Mouse (Mus musculus) stomach, embryonic 14.5 days (tissue): ENCODE measurements around the gene Nr2f6. TPM values are rescaled to one million over a fixed set of nuclear protein-coding genes. Genes with fewer than 3 reads are reported as not detected.

Experiments
- ATAC-seq: fragments of 200-750 bp; cut with Nextera tagmentation; 2 replicates; pipeline ENCODE4 v1.8.0; 2017; ENCODE audit warnings: low read depth, moderate TSS enrichment; ENCODE audit not compliant: insufficient number of reproducible peaks, insufficient read depth, low FRiP score
- H3K27ac ChIP-seq: fragments of 300-500 bp; sonication (generic); 2 replicates; pipeline ENCODE4 v1.5.1; 2014; ENCODE audit warnings: mild to moderate bottlenecking, low read length, moderate library complexity, mixed read lengths
- H3K27me3 ChIP-seq: fragments of 300-500 bp; sonication (generic); 2 replicates; pipeline ENCODE4 v1.6.1; 2014; ENCODE audit warnings: low read length, control low read depth, mixed read lengths; ENCODE audit not compliant: control insufficient read depth, insufficient read depth
- H3K36me3 ChIP-seq: fragments of 300-500 bp; sonication (generic); 2 replicates; pipeline ENCODE4 v1.6.1; 2014; ENCODE audit warnings: mild to moderate bottlenecking, control low read depth, low read length, moderate library complexity, mixed read lengths; ENCODE audit not compliant: control insufficient read depth, insufficient read depth
- H3K4me1 ChIP-seq: fragments of 300-500 bp; sonication (generic); 2 replicates; pipeline ENCODE4 v1.6.1; 2014; ENCODE audit warnings: low read length, control low read depth, mixed read lengths; ENCODE audit not compliant: control insufficient read depth, insufficient read depth
- H3K4me2 ChIP-seq: fragments of 300-500 bp; sonication (generic); replicated peaks from 2 replicates; pipeline ENCODE4 v1.6.1; 2014; ENCODE audit warnings: low read depth, low read length, control low read depth
- H3K4me3 ChIP-seq: fragments of 300-500 bp; sonication (generic); 2 replicates; pipeline ENCODE4 v1.5.1; 2014; ENCODE audit warnings: low read depth, low read length, control low read depth
- H3K9ac ChIP-seq: fragments of 300-500 bp; sonication (generic); replicated peaks from 2 replicates; pipeline ENCODE4 v1.6.1; 2014; ENCODE audit warnings: low read depth, mild to moderate bottlenecking, control low read depth, low read length, moderate library complexity, mixed read lengths
- H3K9me3 ChIP-seq: fragments of 300-500 bp; sonication (generic); 2 replicates; pipeline ENCODE4 v1.6.1; 2016; ENCODE audit warnings: low read depth, low read length, control low read depth; ENCODE audit not compliant: control insufficient read depth
- WGBS: fragments of 180-500 bp; shearing (Covaris S2); extraction: QIAGEN DNeasy Blood & Tissue Kit; methylation state at CpG from one replicate; pipeline ENCODE4 v1.1.7; 2014; 5-methylcytosine and 5-hydroxymethylcytosine counted together
- polyA plus RNA-seq: library from polyadenylated mRNA; unstranded; fragments of >200 nt; fragmentation: Nextera tagmentation; extraction: Ambion mirVana; gene quantifications from 2 replicates; pipeline ENCODE4 v1.2.1, GENCODE M21; 2014

The Nr2f6 gene
- polyA plus RNA-seq, 1 experiment from 2014 or later = 52.7 TPM

DNA sequence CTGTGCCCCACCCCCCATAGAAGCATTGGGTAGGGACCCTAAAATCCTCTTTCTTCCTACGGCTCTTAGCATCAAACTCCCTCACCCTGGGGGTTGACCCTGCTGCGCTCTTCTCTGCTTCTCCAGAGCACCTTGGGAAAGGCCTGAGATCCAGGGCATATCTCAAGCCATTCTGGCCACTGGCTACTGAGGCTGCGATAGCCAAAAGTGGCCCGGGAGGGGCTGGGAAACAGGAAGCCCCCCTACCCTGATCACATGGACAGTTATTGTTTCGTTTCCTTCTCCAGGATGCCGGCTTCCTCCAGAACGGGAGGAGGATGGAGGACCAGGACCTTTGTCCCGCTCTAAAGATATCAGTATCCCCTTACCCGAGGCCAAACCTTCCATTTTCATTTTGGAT is 13.9 kb upstream of the Nr2f6 start, which contains the start of gene Ushbp1:
Gene Ushbp1 (minus strand): TSS at position 174 of the 400 bp plus-strand sequence.
- 86% methylated on average over 9 of the region's 9 CpGs for WGBS
- ATAC-seq = no peak

DNA sequence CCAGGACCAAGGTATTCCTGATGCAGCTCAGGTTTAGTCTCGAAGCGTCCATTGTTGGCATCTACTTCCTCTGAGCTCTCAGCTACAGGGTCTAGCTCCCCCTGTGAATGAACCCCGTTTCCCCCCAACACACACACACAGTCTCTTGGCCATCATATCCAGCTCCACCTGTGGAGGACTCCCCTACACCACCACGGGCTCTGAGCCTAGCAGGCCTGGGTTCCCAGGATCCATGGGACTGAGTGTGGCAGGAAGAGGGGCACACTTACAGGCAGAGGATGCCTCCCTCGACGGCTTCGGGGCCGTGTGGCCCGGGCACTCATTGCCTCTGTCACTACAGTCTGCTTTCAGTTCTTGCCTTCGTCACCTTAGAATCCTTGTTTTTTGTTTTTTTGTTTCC is 13.3 kb upstream of the Nr2f6 start:
- WGBS = 84% methylated on average over 10 of the region's 10 CpGs
- Histone ChIP-seq H3K4me2 (peak overlapping the region; percentile 22; the same call in 1 of the 2 replicates), H3K4me1 (peaks cover 8% of the 10 kb centered on the region), H3K36me3 (peaks cover 14% of the 10 kb centered on the region), H3K27ac (no peak overlapping the region), H3K27me3 (no peaks in the 10 kb centered on the region), H3K4me3 (no peak overlapping the region), H3K9ac (no peak overlapping the region), H3K9me3 (no peaks in the 10 kb centered on the region)
- no peak for ATAC-seq

More for the DNA sequence above, 13.9 kb upstream of the Nr2f6 start, which contains the start of gene Ushbp1:
- Histone ChIP-seq H3K36me3 (peaks cover 14% of the 10 kb centered on the region), H3K27ac (peak within 1 kb of the TSS; percentile 52; the same call in 1 of the 2 replicates), H3K4me2 (peak within 1 kb of the TSS; percentile 74), H3K4me3 (peak within 1 kb of the TSS; percentile 75), H3K9me3 (no peaks in the 10 kb centered on the region), H3K9ac (no peak within 1 kb of the TSS), H3K27me3 (no peaks in the 10 kb centered on the region), H3K4me1 (peaks cover 8% of the 10 kb centered on the region)

DNA sequence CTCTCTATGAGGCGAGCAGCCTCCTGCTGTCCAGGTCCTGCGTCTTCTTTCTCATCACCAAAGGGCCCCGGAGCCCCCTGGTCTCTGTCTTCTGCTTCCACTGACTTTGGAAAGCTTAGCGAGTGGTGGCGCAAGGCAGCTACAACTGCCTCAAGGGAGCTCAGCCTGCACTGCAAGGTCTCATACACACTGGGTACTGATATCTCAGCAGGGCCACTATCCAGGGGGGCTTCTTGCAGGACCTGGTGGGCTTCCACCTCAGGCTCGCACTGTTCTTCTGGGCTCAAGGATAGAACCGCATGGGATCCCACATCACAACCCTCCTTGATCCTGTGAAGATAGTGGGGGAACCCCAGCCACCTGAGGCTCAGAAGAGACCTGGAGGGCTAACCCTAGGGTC is 12.7 kb upstream of the Nr2f6 start:
- no peak overlapping the region for H3K4me3 ChIP-seq
- H3K27ac ChIP-seq = no peak overlapping the region
- no peaks in the 10 kb centered on the region for H3K9me3 ChIP-seq
- H3K4me2 ChIP-seq = peak overlapping the region; percentile 22
- H3K36me3 ChIP-seq = peaks cover 9% of the 10 kb centered on the region
- no peak for ATAC-seq
- no peak overlapping the region for H3K9ac ChIP-seq
- H3K4me1 ChIP-seq = peaks cover 8% of the 10 kb centered on the region
- 80% methylated on average over 7 of the region's 7 CpGs for WGBS
- no peaks in the 10 kb centered on the region for H3K27me3 ChIP-seq

DNA sequence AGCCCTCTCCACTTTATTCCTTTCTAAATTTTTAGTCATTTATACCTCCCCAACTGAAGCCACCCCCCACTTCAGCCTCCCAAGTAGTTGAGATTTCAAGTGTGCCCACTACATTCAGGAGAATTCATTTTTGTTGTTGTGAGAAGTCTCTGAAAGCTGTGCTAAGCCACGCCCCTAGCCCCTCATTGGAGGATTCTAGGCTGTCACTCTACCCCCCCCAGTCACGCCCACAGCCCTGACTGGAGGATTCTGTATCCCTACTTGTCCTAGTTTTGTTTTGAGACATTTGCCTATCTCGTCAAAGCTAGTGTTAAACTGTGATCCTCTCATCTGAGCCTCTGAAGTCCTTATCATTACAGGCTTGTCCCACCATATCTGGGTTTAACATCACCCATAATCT is 11.1 kb upstream of the Nr2f6 start:
- Histone ChIP-seq H3K4me3 (no peak overlapping the region), H3K27ac (no peak overlapping the region), H3K9me3 (no peaks in the 10 kb centered on the region), H3K4me1 (peaks cover 8% of the 10 kb centered on the region), H3K36me3 (no peaks in the 10 kb centered on the region), H3K9ac (no peak overlapping the region), H3K27me3 (no peaks in the 10 kb centered on the region), H3K4me2 (no peak overlapping the region)
- WGBS = 11% methylated on average over 3 of the region's 3 CpGs
- ATAC-seq = no peak

DNA sequence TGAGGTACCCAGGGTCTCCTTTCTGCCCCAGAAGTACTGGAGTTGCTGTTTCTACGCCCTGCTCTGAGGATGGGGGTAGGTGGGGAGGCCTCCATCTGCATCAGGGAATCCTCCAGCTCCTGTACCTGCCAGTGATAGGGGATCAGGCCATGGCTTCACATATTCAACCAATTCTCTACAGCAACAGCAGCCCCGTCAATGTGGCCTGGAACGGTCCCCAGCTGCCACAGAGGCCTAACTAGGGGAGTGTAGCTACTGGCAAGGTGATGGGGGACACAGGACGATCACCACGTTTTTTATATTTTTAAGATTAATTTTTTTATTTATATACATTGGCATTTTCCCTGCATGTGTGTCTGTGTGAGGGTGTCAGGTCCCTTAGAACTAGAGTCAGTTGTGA is 10.6 kb upstream of the Nr2f6 start:
- Histone ChIP-seq H3K9me3 (no peaks in the 10 kb centered on the region), H3K36me3 (no peaks in the 10 kb centered on the region), H3K4me2 (no peak overlapping the region), H3K9ac (no peak overlapping the region), H3K27me3 (no peaks in the 10 kb centered on the region), H3K4me3 (no peak overlapping the region), H3K27ac (no peak overlapping the region), H3K4me1 (peaks cover 3% of the 10 kb centered on the region)
- WGBS = 75% methylated on average over 5 of the region's 5 CpGs
- no peak for ATAC-seq

DNA sequence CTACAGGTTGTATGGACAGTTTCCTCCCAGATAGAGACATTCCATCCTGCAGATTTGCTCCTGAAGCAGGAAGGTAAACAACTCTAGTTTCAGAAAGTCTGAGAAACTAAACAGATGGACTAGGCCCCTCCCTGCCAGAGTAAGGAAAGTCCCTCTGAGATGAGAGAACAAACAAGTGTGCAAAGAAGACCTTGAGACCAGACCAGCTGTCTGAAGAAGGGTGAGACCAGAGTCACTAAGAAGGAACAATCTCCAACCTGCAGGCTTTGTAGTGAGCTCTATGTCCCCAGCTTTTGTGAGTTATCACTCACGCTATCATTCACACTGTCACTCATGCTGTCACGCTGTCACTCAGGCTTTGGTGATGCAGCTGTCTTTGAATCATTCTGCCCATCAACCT is 9.9 kb upstream of the Nr2f6 start:
- WGBS = 89% methylated on average over 2 of the region's 2 CpGs
- no peak for ATAC-seq

DNA sequence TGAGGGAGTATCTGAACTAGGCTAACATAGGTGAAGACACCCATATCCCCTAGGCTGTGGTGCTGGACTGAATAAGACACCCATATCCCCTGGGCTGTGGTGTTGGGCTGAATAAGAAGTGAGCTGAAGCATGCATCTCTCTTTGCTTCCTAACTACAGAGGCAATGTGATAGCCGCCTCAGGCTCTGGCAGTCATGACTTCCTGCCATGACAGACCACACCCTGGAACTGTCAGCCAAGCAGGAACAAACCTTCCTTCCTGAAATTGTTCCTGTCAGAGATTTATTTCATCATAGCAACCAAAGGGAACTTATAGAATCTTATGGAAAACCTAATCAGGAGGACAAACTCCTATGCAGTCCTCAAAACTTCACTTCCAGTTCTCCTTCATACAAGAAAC is 6.5 kb upstream of the Nr2f6 start:
- 59% methylated on average over 1 of the region's 1 CpGs for WGBS

More for the DNA sequence above, 9.9 kb upstream of the Nr2f6 start:
- Histone ChIP-seq H3K27ac (no peak overlapping the region), H3K27me3 (no peaks in the 10 kb centered on the region), H3K4me3 (no peak overlapping the region), H3K9ac (no peak overlapping the region), H3K36me3 (no peaks in the 10 kb centered on the region), H3K4me1 (no peaks in the 10 kb centered on the region), H3K9me3 (no peaks in the 10 kb centered on the region), H3K4me2 (no peak overlapping the region)

DNA sequence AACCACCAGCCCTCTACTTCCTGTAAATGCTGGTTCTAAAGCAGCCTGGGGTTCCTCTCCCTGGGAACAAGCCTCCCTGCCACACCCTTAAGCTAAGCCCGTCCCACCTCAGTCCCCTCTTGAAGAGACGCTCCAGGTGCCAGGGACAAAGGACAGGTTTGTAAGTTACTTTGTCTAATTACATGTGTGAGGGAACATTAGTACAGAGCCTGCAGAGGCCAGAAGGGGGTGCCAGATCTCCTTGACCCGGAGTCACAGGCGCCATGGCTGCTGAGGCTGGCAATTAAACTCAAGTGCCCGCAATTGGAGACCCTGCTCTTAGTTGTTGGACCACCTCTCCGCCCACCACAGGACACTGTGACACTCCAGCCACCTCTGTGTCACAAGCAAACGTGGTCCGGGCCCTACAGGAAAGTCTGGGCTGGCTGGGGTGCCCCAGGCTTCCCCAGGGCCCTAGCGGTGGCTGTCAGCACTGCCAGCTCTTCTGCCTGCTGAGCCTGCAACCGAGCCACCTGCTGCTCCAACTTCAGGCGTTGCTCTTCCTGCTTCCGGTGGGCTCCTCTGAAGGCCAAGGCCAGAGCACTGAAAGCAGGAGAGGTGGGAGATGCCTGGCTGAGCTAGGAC is 3.6 kb upstream of the Nr2f6 start:
- no peak overlapping the region for H3K9ac ChIP-seq
- H3K4me2 ChIP-seq = no peak overlapping the region
- no peak overlapping the region for H3K4me3 ChIP-seq
- H3K36me3 ChIP-seq = no peaks in the 10 kb centered on the region
- H3K27me3 ChIP-seq = no peaks in the 10 kb centered on the region
- no peaks in the 10 kb centered on the region for H3K9me3 ChIP-seq
- H3K27ac ChIP-seq = no peak overlapping the region
- 80% methylated on average over 12 of the region's 12 CpGs for WGBS
- no peak for ATAC-seq
- H3K4me1 ChIP-seq = peaks cover 15% of the 10 kb centered on the region

More for the DNA sequence above, 6.5 kb upstream of the Nr2f6 start:
- no peak for ATAC-seq
- H3K27ac ChIP-seq = no peak overlapping the region
- peaks cover 6% of the 10 kb centered on the region for H3K4me1 ChIP-seq
- H3K9ac ChIP-seq = no peak overlapping the region
- H3K27me3 ChIP-seq = no peaks in the 10 kb centered on the region
- no peaks in the 10 kb centered on the region for H3K36me3 ChIP-seq
- H3K9me3 ChIP-seq = no peaks in the 10 kb centered on the region
- H3K4me3 ChIP-seq = no peak overlapping the region
- no peak overlapping the region for H3K4me2 ChIP-seq

DNA sequence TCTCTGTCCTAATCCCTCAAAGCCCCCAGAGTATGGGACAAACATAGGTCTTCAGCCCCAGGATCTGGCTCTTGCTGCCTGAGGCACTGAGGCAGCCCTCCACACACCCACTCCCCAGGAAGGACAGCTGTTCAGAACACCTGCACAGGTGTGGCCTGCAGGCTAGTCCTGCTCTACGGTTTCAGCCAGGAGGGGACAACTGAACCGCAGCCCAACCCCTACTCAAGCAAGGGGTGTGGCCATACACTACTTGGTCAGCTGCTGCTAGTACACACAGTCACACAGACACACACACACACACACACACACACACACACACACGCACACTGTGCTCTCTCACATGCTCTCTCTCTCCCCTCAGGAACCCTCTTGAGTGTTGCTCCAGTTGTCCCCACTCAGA is 2.1 kb upstream of the Nr2f6 start:
- peak overlapping the region; percentile 94; the same call in 1 of the 2 replicates for H3K27ac ChIP-seq

More for the DNA sequence above, 2.1 kb upstream of the Nr2f6 start:
- H3K4me3 ChIP-seq = no peak overlapping the region
- H3K27me3 ChIP-seq = no peaks in the 10 kb centered on the region
- no peaks in the 10 kb centered on the region for H3K9me3 ChIP-seq
- no peaks in the 10 kb centered on the region for H3K36me3 ChIP-seq
- no peak overlapping the region for H3K4me2 ChIP-seq
- no peak overlapping the region for H3K9ac ChIP-seq
- ATAC-seq = no peak
- 50% methylated on average over 3 of the region's 3 CpGs for WGBS
- H3K4me1 ChIP-seq = peaks cover 30% of the 10 kb centered on the region
